Mouse (Mus musculus) limb, embryonic 10.5 days (tissue): ENCODE measurements around the gene Chchd6. TPM values are rescaled to one million over a fixed set of nuclear protein-coding genes. Genes with fewer than 3 reads are reported as not detected.

ENCODE experiments used
- DNase-seq: peaks from one replicate; pipeline ENCODE4 v3.0.0-alpha.2; 2017; ENCODE audit warnings: low spot score
- H3K27ac ChIP-seq: fragments of 300-500 bp; sonication (generic); 2 replicates; pipeline ENCODE4 v1.5.1; 2016; ENCODE audit warnings: mild to moderate bottlenecking
- H3K27me3 ChIP-seq: fragments of 300-500 bp; sonication (generic); 2 replicates; pipeline ENCODE4 v1.6.1; 2016; ENCODE audit warnings: low read depth, mild to moderate bottlenecking; ENCODE audit not compliant: poor library complexity, severe bottlenecking
- H3K36me3 ChIP-seq: fragments of 300-500 bp; sonication (generic); 2 replicates; pipeline ENCODE4 v1.6.1; 2016; ENCODE audit warnings: mild to moderate bottlenecking, moderate library complexity
- H3K4me1 ChIP-seq: fragments of 300-500 bp; sonication (generic); 2 replicates; pipeline ENCODE4 v1.6.1; 2016
- H3K4me3 ChIP-seq: fragments of 300-500 bp; sonication (generic); 2 replicates; pipeline ENCODE4 v1.5.1; 2016; ENCODE audit warnings: mild to moderate bottlenecking, moderate library complexity
- H3K9me3 ChIP-seq: fragments of 300-500 bp; sonication (generic); replicated peaks from 2 replicates; pipeline ENCODE4 v1.6.1; 2016; ENCODE audit warnings: mild to moderate bottlenecking
- WGBS: fragments of 180-500 bp; shearing (Covaris S2); methylation state at CpG from one replicate; pipeline ENCODE4 v1.1.7; 2016; 5-methylcytosine and 5-hydroxymethylcytosine counted together
- polyA plus RNA-seq: library from polyadenylated mRNA; unstranded; fragments of >200 nt; fragmentation: Nextera tagmentation; extraction: Ambion mirVana; gene quantifications from 2 replicates; pipeline ENCODE4 v1.2.1, GENCODE M21; 2016

Gene Chchd6
- polyA plus RNA-seq, 1 experiment from 2014 or later, result 68.8 TPM

- 94% methylated on average over 3 of the region's 3 CpGs for WGBS
- H3K27me3 ChIP-seq, result no peaks in the 10 kb centered on the region
- H3K27ac ChIP-seq, result no peak overlapping the region
- H3K4me1 ChIP-seq, result no peaks in the 10 kb centered on the region
- H3K36me3 ChIP-seq, result no peaks in the 10 kb centered on the region
- no peak for DNase-seq
- H3K9me3 ChIP-seq, result no peaks in the 10 kb centered on the region
- no peak overlapping the region for H3K4me3 ChIP-seq
Measured at GRCm38 (mm10) chr6:89547951-89548350, 47.5 kb downstream of the Chchd6 start.

DNA sequence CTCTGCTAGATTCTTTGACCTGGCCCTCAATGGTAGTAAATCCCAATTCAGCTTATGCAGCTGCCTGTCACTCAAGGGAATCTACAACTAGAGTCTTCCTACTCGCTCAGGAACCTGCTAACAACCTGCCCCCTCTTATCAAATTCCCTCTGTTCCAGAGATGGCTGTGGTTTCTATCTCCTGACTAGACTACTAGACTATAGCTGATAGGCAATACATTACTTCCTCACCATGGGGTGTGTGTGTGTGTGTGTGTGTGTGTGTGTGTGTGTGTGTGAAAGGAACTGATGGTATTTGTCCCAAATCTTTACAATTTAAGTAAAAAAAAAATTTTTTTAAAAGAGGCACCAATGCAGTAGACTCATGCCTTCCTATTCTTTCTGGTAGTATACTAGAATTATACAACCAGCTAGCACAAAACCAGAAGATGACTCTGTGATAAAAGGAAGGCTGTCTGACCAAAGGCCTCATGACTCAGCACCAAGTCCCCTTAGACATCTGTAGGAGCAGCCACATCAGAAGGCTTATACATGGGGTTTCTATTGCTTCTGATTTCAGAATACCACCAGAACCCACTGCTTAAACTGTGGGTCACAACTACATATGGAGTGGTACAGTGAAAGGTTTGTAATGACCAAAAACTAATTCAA lies 57.2 kb downstream of the Chchd6 start:
- Histone ChIP-seq H3K4me3 (no peak overlapping the region), H3K27ac (no peak overlapping the region), H3K4me1 (no peaks in the 10 kb centered on the region), H3K36me3 (no peaks in the 10 kb centered on the region), H3K27me3 (no peaks in the 10 kb centered on the region), H3K9me3 (no peaks in the 10 kb centered on the region)
- 81% methylated on average over 1 of the region's 1 CpGs for whole genome bisulfite sequencing
- no peak for DNase-seq

- H3K4me3 ChIP-seq, result no peak overlapping the region
- no peaks in the 10 kb centered on the region for H3K27me3 ChIP-seq
- H3K36me3 ChIP-seq, result no peaks in the 10 kb centered on the region
- WGBS, result 90% methylated on average over 1 of the region's 1 CpGs
- no peaks in the 10 kb centered on the region for H3K9me3 ChIP-seq
- no peak overlapping the region for H3K27ac ChIP-seq
- H3K4me1 ChIP-seq, result no peaks in the 10 kb centered on the region
- DNase-seq, result no peak
Measured at GRCm38 (mm10) chr6:89535626-89536225, 59.7 kb downstream of the Chchd6 start.

DNA sequence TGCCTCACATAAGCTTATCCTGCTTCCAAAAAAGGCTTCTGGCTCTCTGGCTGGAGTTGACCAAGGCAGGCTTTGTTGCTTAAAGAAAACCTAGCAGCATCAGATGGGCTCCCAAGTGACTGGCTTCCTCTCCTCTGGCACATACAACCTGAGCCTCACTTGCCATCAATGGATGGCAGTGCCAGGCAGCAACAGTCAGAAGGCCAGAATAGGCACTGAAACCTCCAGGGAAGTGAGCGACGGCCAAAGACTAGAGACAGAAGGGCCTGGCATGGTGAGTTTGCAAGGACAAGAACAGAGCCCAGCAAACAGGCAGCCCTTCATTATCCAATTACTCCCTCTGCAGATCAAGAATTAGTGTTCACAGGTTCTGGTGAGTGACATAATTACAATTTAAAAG lies 70.7 kb downstream of the Chchd6 start:
- Histone ChIP-seq H3K27ac (no peak overlapping the region), H3K4me1 (no peaks in the 10 kb centered on the region; the same call in 1 of the 2 replicates), H3K9me3 (no peaks in the 10 kb centered on the region), H3K4me3 (no peak overlapping the region), H3K27me3 (no peaks in the 10 kb centered on the region), H3K36me3 (no peaks in the 10 kb centered on the region)
- 90% methylated on average over 2 of the region's 2 CpGs for WGBS
- no peak for DNase-seq

GRCm38 (mm10) chr6:89510154-89510553 lies 85.3 kb downstream of the Chchd6 start:
- DNase-seq, result no peak
- Histone ChIP-seq H3K4me3 (no peak overlapping the region), H3K9me3 (no peaks in the 10 kb centered on the region), H3K27me3 (no peaks in the 10 kb centered on the region), H3K27ac (no peak overlapping the region), H3K36me3 (no peaks in the 10 kb centered on the region), H3K4me1 (no peaks in the 10 kb centered on the region)

DNA sequence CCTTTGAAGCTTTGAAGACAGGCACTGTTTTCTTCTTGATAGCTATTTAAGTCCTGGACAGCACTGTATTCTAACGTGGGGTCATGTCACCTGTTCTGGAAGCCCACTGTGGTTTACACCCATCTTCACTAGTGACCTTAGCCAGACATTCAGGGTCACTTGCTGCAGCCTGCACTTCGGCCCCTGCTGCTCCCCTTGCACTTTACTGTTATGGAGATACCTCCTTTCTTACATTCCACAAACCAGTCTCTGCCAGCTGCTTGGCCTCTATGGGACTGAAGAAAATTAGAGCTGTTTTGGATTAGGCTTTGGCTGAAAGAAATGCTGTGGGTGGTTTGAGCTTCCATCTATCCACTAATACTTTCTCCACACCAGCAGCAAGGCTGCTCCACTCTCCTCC lies 86.7 kb downstream of the Chchd6 start:
- Histone ChIP-seq H3K4me3 (no peak overlapping the region), H3K9me3 (no peaks in the 10 kb centered on the region), H3K36me3 (no peaks in the 10 kb centered on the region), H3K4me1 (no peaks in the 10 kb centered on the region), H3K27ac (no peak overlapping the region), H3K27me3 (no peaks in the 10 kb centered on the region)
- WGBS, result 64% methylated on average over 2 of the region's 2 CpGs
- no peak for DNase-seq

DNA sequence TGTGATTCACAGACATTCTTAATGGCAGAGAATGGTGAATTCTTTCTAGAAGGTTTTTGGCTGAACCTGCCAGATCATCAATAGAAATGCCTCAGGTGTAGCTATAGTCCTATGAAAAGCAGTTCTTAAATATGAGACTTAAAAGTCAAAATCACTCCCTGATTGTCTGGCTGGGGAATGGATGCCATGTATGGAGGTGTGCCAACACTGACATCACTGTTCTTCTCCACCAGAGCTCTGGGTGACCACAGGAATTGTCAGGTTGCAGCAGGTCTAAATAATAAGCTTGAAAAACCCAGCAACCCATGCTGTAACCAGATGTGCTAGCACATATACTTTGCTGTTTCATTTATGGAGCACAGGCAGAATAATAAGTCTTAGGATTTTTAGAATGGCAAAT lies 87.2 kb downstream of the Chchd6 start:
- no peaks in the 10 kb centered on the region for H3K27me3 ChIP-seq
- no peaks in the 10 kb centered on the region for H3K36me3 ChIP-seq
- no peak for DNase-seq
- no peaks in the 10 kb centered on the region for H3K9me3 ChIP-seq
- H3K27ac ChIP-seq, result no peak overlapping the region
- H3K4me3 ChIP-seq, result no peak overlapping the region
- H3K4me1 ChIP-seq, result no peaks in the 10 kb centered on the region

DNA sequence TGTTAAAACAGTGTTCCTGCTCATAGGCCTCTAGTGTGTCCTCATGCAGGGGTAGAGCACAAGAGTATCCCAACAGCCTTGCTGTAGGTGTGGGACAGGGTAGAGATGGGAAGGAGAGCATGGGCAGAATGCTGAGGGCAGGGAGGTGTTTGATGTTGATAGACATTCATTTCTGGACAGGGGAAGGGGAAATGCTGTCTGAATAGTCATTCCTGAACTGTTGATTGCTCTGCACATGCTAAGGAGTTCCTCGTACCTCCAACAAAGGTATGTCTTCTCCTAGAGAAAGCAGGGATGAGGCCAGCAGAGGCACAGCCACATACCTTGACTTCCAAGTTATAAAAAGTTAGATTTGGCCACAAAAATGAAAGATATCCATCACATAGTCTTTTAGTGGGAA lies 95.5 kb downstream of the Chchd6 start:
- no peak overlapping the region for H3K4me3 ChIP-seq
- H3K4me1 ChIP-seq, result no peaks in the 10 kb centered on the region
- no peaks in the 10 kb centered on the region for H3K9me3 ChIP-seq
- H3K27ac ChIP-seq, result no peak overlapping the region
- H3K36me3 ChIP-seq, result no peaks in the 10 kb centered on the region
- 91% methylated on average over 1 of the region's 1 CpGs for WGBS
- no peaks in the 10 kb centered on the region for H3K27me3 ChIP-seq
- DNase-seq, result no peak

GRCm38 (mm10) chr6:89498764-89499516 lies 96.5 kb downstream of the Chchd6 start:
- 71% methylated on average over 6 of the region's 6 CpGs for WGBS
- no peaks in the 10 kb centered on the region for H3K4me1 ChIP-seq
- no peaks in the 10 kb centered on the region for H3K36me3 ChIP-seq
- H3K4me3 ChIP-seq, result no peak overlapping the region
- no peak for DNase-seq
- H3K9me3 ChIP-seq, result no peaks in the 10 kb centered on the region
- H3K27ac ChIP-seq, result no peak overlapping the region
- H3K27me3 ChIP-seq, result no peaks in the 10 kb centered on the region

DNA sequence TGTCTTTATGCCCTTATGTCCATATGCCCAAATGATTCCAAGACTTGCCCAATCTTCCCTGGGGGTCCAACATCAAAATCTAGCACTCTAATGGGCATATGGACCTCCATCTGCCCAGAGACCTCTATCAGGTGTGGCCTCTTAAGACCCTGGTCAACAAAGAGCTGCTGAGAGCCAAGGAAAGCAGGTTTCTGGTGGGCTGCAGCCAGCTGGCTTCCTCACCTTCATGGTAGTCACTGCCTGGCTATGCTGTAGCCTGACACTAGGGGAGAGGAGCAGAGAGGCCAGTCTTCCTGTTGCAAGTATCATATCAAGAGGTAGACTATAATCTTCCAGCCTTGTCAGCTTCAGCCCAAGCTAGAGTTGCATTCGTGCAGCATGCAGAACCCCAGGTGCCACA lies 98.5 kb downstream of the Chchd6 start:
- H3K36me3 ChIP-seq, result no peaks in the 10 kb centered on the region
- H3K27me3 ChIP-seq, result no peaks in the 10 kb centered on the region
- DNase-seq, result no peak
- H3K4me1 ChIP-seq, result no peaks in the 10 kb centered on the region
- WGBS, result 96% methylated on average over 1 of the region's 1 CpGs
- no peaks in the 10 kb centered on the region for H3K9me3 ChIP-seq
- no peak overlapping the region for H3K27ac ChIP-seq
- H3K4me3 ChIP-seq, result no peak overlapping the region

GRCm38 (mm10) chr6:89492368-89492767 lies 103.1 kb downstream of the Chchd6 start:
- H3K9me3 ChIP-seq, result no peaks in the 10 kb centered on the region
- H3K36me3 ChIP-seq, result no peaks in the 10 kb centered on the region
- DNase-seq, result no peak
- no peaks in the 10 kb centered on the region for H3K4me1 ChIP-seq
- WGBS, result 82% methylated on average over 4 of the region's 4 CpGs
- H3K4me3 ChIP-seq, result no peak overlapping the region
- H3K27me3 ChIP-seq, result no peaks in the 10 kb centered on the region
- no peak overlapping the region for H3K27ac ChIP-seq

DNA sequence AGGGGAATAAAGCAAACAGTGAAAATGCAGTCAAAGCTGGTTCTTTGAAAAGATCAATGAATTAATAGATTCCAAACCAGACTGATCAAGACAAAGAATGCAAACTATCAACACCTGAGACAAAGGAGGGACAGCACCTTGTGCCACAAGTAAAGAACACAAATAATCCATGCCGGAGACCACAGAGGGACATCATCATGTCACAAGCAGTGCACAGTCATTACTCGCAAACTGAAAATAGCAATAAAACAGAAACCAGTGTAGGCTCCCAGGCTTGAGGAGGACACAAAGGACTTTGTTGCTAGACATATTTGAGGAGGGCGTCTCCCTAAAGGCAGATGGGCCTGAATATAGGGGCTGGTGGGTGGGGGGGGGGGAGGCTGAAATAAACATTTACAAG lies 105.1 kb downstream of the Chchd6 start:
- no peaks in the 10 kb centered on the region for H3K9me3 ChIP-seq
- no peak for DNase-seq
- no peaks in the 10 kb centered on the region for H3K27me3 ChIP-seq
- 90% methylated on average over 3 of the region's 3 CpGs for WGBS
- H3K27ac ChIP-seq, result no peak overlapping the region
- H3K4me3 ChIP-seq, result no peak overlapping the region
- H3K4me1 ChIP-seq, result no peaks in the 10 kb centered on the region
- H3K36me3 ChIP-seq, result no peaks in the 10 kb centered on the region

DNA sequence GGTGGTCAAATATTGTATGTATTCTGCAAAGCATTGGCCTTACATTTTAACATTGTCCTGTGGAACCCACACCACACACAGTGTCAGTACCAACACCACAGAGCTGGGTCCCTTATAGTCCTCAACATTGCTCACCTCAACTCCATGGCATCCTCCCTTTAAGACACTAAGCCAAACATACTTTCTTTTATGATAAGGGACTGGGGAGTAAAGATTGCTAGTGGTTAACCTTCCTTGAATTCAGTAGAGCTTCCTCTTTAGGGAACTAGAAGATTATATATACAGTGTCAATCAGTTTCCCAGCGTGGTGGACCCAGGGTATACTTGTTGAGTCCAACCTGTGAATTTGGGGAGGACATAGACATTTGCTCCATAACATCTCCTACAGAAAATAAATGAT lies 105.9 kb downstream of the Chchd6 start:
- 86% methylated on average over 1 of the region's 1 CpGs for WGBS

More for the DNA sequence above, 105.9 kb downstream of the Chchd6 start:
- Histone ChIP-seq H3K4me1 (no peaks in the 10 kb centered on the region), H3K9me3 (no peaks in the 10 kb centered on the region), H3K36me3 (no peaks in the 10 kb centered on the region), H3K27ac (no peak overlapping the region), H3K27me3 (no peaks in the 10 kb centered on the region), H3K4me3 (no peak overlapping the region)
- DNase-seq, result no peak
